Mouse (Mus musculus): ENCODE results near the gene Bhlha9. TPM values are rescaled to one million over a fixed set of nuclear protein-coding genes. Genes with fewer than 3 reads are reported as not detected.

The Bhlha9 gene
- total RNA-seq (2012; rRNA removed): not detected in 2 replicates

DNA sequence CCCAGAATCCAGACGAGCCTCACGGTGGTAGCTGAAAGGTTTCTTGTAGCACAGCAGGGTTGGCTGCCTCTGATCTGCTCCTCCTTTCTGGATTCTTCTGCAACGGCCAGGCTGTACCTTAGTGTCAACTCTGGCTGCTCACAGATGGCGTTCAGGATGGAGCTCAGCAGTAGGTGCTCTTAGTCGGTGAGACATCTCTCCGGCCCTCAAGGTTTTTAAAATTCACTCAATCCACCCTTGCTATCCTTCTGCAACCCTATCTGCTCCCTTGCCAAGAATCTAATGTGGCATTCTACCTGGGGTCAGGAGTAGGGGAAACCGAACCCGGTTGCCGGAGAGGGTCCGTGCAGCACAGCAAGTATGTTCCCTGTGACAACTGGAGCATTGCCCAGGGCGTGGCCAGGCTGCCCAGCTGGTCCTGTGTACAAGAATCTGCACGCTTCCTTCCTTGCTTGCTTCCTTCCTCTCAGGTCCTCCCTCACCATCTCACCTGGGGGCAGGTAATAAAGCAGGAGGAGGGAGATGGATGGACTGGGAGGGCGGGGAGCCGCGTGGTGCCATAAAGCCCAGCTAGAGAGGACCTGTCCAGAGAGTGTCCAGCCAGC lies at the start of gene Bhlha9:
Bhlha9 (plus strand) TSS at position 600 of the 605 bp plus-strand sequence.
- no peaks in the 10 kb centered on the region for H3K36me3 ChIP-seq (ENCODE audit: control insufficient read depth, insufficient read depth, low read length, poor library complexity, severe bottlenecking)
- DNase-seq (ENCODE audit: low read depth, low spot score): no peak
- peak within 1 kb of the TSS; percentile 59 for H3K9ac ChIP-seq (ENCODE audit: insufficient read depth, low read depth, low read length, poor library complexity, severe bottlenecking)
- H3K4me3 ChIP-seq (ENCODE audit: insufficient read depth in 1 of 2, low read depth in 1 of 2, low read length in 2 of 2, poor library complexity in 1 of 2, severe bottlenecking in 1 of 2): peak within 1 kb of the TSS; percentile 65 to 67
- H3K4me1 ChIP-seq (ENCODE audit: control insufficient read depth in 2 of 2, insufficient read depth in 2 of 2, low read length in 2 of 2, poor library complexity in 1 of 2): 0 out of 4 replicates have a peak, but pooled peaks cover 0 to 3% of the 10 kb centered on the region in 2 experiments
- no peaks in the 10 kb centered on the region for H3K9me3 ChIP-seq (ENCODE audit: control insufficient read depth, insufficient read depth, low read depth, low read length)
- in situ Hi-C loops (cut with MboI; ENCODE audit: low sequenced_read_pairs in 2 of 2, unreplicated experiment in 2 of 2): no loop called here
- TF ChIP-seq CHD2 (IDR thresholded peaks at IDR 0.05; ENCODE audit: low read depth, low read length) (no peak), ZC3H11A (IDR thresholded peaks at IDR 0.05; ENCODE audit: borderline replicate concordance, low read depth, low read length) (no peak), MAFK (IDR thresholded peaks at IDR 0.05; ENCODE audit: insufficient read depth, low read depth, low read length) (no peak)
- H3K27ac ChIP-seq (ENCODE audit: insufficient read depth, low read depth, low read length, poor library complexity, severe bottlenecking): no peak within 1 kb of the TSS

DNA sequence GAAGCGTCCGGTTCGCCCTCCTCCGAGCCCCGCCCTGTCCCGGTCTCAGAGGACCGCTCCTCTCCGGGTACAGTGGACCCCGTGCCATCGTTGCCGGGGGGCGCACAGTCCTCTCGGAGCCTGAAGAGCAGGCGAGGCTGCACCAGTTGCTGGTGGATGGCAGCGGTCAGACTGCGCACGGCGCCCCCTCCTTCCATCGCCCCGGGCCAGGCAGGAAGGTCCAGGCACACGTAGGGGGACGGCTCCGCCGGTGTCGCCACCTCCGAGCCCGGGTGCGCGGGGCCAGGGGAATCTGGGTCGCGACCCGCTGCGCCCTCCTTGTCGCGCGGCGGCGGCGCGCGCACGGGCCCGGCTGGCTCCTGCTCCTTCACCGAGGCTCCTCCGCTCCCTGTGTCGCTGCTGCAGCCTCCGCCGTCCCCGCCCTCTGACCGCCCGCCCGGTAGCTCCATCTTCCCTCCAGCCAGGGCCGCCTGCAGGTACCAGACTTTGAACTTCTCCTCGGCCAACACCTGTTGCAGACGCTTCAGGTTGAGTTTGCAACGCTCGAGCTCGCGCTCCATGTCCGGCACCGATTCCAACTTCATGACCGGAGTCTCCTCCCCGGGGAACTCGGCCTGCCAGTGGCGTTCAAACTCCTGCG lies 49.6 kb upstream of the Bhlha9 start:
- Histone ChIP-seq H3K27ac (ENCODE audit: insufficient read depth, low read depth, low read length, poor library complexity, severe bottlenecking) (peak overlapping the region; percentile 6; the same call in 1 of the 2 replicates), H3K9ac (ENCODE audit: insufficient read depth, low read depth, low read length, poor library complexity, severe bottlenecking) (peak overlapping the region; percentile 87), H3K4me3 (ENCODE audit: insufficient read depth in 1 of 2, low read depth in 1 of 2, low read length in 2 of 2, poor library complexity in 1 of 2, severe bottlenecking in 1 of 2) (peak overlapping the region; percentile 84 to 92), H3K4me1 (ENCODE audit: control insufficient read depth in 2 of 2, insufficient read depth in 2 of 2, low read length in 2 of 2, poor library complexity in 1 of 2) (peaks cover 6 to 16% of the 10 kb centered on the region in 2 experiments; a peak in 3 of 4 replicates), H3K9me3 (ENCODE audit: control insufficient read depth, insufficient read depth, low read depth, low read length) (no peaks in the 10 kb centered on the region), H3K36me3 (ENCODE audit: control insufficient read depth, insufficient read depth, low read length, poor library complexity, severe bottlenecking) (peaks cover 11% of the 10 kb centered on the region; the same call in 1 of the 2 replicates)
- no peak for DNase-seq (ENCODE audit: low read depth, low spot score)
- in situ Hi-C loops (cut with MboI; ENCODE audit: low sequenced_read_pairs in 2 of 2, unreplicated experiment in 2 of 2): no loop called here
- TF ChIP-seq CHD2 (IDR thresholded peaks at IDR 0.05; ENCODE audit: low read depth, low read length) (no peak), HCFC1 (IDR thresholded peaks at IDR 0.05; ENCODE audit: borderline replicate concordance, insufficient read depth, low read length) (peak; percentile 43; the same call in 1 of the 2 replicates), ZNF384 (IDR thresholded peaks at IDR 0.05; ENCODE audit: low read depth, low read length) (no peak), MAFK (IDR thresholded peaks at IDR 0.05; ENCODE audit: insufficient read depth, low read depth, low read length) (no peak), ZC3H11A (IDR thresholded peaks at IDR 0.05; ENCODE audit: borderline replicate concordance, low read depth, low read length) (no peak)

DNA sequence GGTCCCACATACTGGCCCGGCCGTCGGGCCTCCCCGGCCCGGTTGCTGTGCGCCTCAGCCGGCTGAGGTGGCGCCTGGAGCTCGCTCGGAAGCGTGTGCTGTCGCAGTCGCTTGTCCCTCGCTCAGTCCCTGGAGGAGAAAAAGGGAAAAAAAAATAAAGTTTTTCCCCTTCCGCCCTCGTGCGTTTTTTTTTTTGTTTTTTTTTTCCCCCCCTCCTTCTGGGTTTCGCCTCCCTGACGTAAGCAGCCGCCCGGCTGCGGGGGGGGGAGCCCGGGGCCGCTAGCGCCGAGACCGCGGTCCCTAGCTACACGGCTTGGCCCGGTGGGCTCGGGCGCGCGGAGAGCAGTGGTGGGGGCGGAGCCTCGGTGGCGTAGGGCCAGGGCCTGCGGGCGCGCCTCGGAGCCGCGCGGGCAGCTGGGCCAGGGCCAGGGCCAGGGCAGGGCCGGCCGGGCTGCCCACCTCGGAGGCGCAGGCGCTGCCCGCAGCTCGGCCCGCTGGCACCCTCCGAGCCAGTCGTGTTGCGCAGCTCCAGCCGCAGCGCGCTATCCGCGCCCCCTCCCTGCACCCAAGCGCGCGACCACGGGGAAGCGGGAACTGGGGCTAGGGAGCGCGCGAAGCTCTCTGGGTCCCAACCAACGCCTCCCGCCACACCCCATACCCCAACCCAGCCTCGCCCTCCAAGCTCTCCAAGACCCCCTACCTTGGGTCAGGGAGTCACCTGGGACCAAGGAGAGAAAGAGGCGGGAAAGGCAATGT lies 48.9 kb upstream of the Bhlha9 start:
- H3K9ac ChIP-seq (ENCODE audit: insufficient read depth, low read depth, low read length, poor library complexity, severe bottlenecking): peak overlapping the region; percentile 87

DNA sequence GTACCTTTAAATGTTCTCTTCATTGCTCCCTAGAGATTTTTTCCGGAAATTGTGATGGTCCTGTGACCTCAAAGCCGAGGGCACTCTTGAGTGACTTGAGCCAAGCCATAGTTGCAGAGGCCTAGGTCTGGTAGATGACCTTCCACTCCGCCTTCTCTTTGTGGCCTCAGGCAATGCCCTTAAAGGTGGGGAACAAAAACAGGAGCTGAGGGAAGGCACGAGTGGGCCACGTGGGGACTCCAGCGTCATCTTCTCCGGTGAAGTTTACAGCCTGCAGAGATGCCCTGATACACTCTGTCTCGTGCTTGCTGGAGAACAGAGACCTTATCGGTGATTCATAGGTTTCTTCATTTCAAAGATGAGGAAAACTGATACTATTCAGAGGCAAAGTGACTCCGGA lies 48.2 kb upstream of the Bhlha9 start:
- H3K9ac ChIP-seq (ENCODE audit: insufficient read depth, low read depth, low read length, poor library complexity, severe bottlenecking): peak overlapping the region; percentile 87; the same call in 1 of the 2 replicates
- no peaks in the 10 kb centered on the region for H3K9me3 ChIP-seq (ENCODE audit: control insufficient read depth, insufficient read depth, low read depth, low read length)
- DNase-seq (ENCODE audit: low read depth, low spot score): no peak
- no peak for TF ChIP-seq MAFK (IDR thresholded peaks at IDR 0.05; ENCODE audit: insufficient read depth, low read depth, low read length)
- TF ChIP-seq CHD2 (IDR thresholded peaks at IDR 0.05; ENCODE audit: low read depth, low read length): no peak
- no peak for TF ChIP-seq ZC3H11A (IDR thresholded peaks at IDR 0.05; ENCODE audit: borderline replicate concordance, low read depth, low read length)
- no peak for TF ChIP-seq HCFC1 (IDR thresholded peaks at IDR 0.05; ENCODE audit: borderline replicate concordance, insufficient read depth, low read length)
- TF ChIP-seq ZNF384 (IDR thresholded peaks at IDR 0.05; ENCODE audit: low read depth, low read length): no peak
- peaks cover 11% of the 10 kb centered on the region; the same call in 1 of the 2 replicates for H3K36me3 ChIP-seq (ENCODE audit: control insufficient read depth, insufficient read depth, low read length, poor library complexity, severe bottlenecking)
- in situ Hi-C loops (cut with MboI; ENCODE audit: low sequenced_read_pairs in 2 of 2, unreplicated experiment in 2 of 2): no loop called here
- peaks cover 6 to 16% of the 10 kb centered on the region in 2 experiments; a peak in 3 of 4 replicates for H3K4me1 ChIP-seq (ENCODE audit: control insufficient read depth in 2 of 2, insufficient read depth in 2 of 2, low read length in 2 of 2, poor library complexity in 1 of 2)
- H3K4me3 ChIP-seq (ENCODE audit: insufficient read depth in 1 of 2, low read depth in 1 of 2, low read length in 2 of 2, poor library complexity in 1 of 2, severe bottlenecking in 1 of 2): peak overlapping the region; percentile 84 to 92
- peak overlapping the region; percentile 6; the same call in 1 of the 2 replicates for H3K27ac ChIP-seq (ENCODE audit: insufficient read depth, low read depth, low read length, poor library complexity, severe bottlenecking)

More for the DNA sequence above, 48.9 kb upstream of the Bhlha9 start:
- Histone ChIP-seq H3K4me3 (ENCODE audit: insufficient read depth in 1 of 2, low read depth in 1 of 2, low read length in 2 of 2, poor library complexity in 1 of 2, severe bottlenecking in 1 of 2) (peak overlapping the region; percentile 84 to 92), H3K4me1 (ENCODE audit: control insufficient read depth in 2 of 2, insufficient read depth in 2 of 2, low read length in 2 of 2, poor library complexity in 1 of 2) (peaks cover 6 to 16% of the 10 kb centered on the region in 2 experiments; a peak in 3 of 4 replicates), H3K9me3 (ENCODE audit: control insufficient read depth, insufficient read depth, low read depth, low read length) (no peaks in the 10 kb centered on the region), H3K36me3 (ENCODE audit: control insufficient read depth, insufficient read depth, low read length, poor library complexity, severe bottlenecking) (peaks cover 11% of the 10 kb centered on the region; the same call in 1 of the 2 replicates), H3K27ac (ENCODE audit: insufficient read depth, low read depth, low read length, poor library complexity, severe bottlenecking) (peak overlapping the region; percentile 6; the same call in 1 of the 2 replicates)
- TF ChIP-seq ZNF384 (IDR thresholded peaks at IDR 0.05; ENCODE audit: low read depth, low read length) (peak; percentile 79), HCFC1 (IDR thresholded peaks at IDR 0.05; ENCODE audit: borderline replicate concordance, insufficient read depth, low read length) (no peak)
- in situ Hi-C loops (cut with MboI; ENCODE audit: low sequenced_read_pairs in 2 of 2, unreplicated experiment in 2 of 2): no loop called here
- no peak for DNase-seq (ENCODE audit: low read depth, low spot score)

Measured in ES-E14 (cell line).